Mouse (Mus musculus) olfactory bulb, adult 2 months (tissue): ENCODE data around the gene Olfr1220. TPM values are rescaled to one million over a fixed set of nuclear protein-coding genes. Genes with fewer than 3 reads are reported as not detected.

ENCODE experiments used
- H3K27ac ChIP-seq: fragments of 200-500 bp; 2 replicates; pipeline ENCODE4 v1.5.1; 2012; ENCODE audit warnings: low read depth, low read length; ENCODE audit not compliant: insufficient read depth
- H3K4me1 ChIP-seq: fragments of 200-500 bp; 2 replicates; pipeline ENCODE4 v1.6.1; 2012; ENCODE audit warnings: low read length; ENCODE audit not compliant: control insufficient read depth, insufficient read depth
- H3K4me3 ChIP-seq: fragments of 200-500 bp; 2 replicates; pipeline ENCODE4 v1.5.1; 2012; ENCODE audit warnings: mild to moderate bottlenecking, low read depth, low read length, moderate library complexity; ENCODE audit not compliant: insufficient read depth
- CTCF ChIP-seq: fragments of 200-500 bp; IDR thresholded peaks from 2 replicates; pipeline ENCODE4 v1.5.1; 2012; ENCODE audit warnings: low read depth, mild to moderate bottlenecking, low read length, moderate library complexity; ENCODE audit not compliant: insufficient read depth
- POLR2A ChIP-seq: fragments of 200-500 bp; IDR thresholded peaks from 2 replicates; pipeline ENCODE4 v1.6.1; 2012; ENCODE audit warnings: mild to moderate bottlenecking, low read depth, low read length, moderate library complexity; ENCODE audit not compliant: insufficient read depth
- WGBS: fragments of 180-500 bp; shearing (Covaris S2); methylation state at CpG from one replicate; pipeline ENCODE4 v1.1.7; 2018; 5-methylcytosine and 5-hydroxymethylcytosine counted together
- polyA plus RNA-seq: library from polyadenylated mRNA; stranded (reverse); fragments of >200 nt; gene quantifications from 2 replicates; pipeline ENCODE4 v1.2.4, GENCODE M21; 2012; ENCODE audit warnings: low replicate concordance; ENCODE audit not compliant: missing spikeins, insufficient read depth, insufficient read length

Gene Olfr1220
- polyA plus RNA-seq, result not detected in 2 replicates

DNA sequence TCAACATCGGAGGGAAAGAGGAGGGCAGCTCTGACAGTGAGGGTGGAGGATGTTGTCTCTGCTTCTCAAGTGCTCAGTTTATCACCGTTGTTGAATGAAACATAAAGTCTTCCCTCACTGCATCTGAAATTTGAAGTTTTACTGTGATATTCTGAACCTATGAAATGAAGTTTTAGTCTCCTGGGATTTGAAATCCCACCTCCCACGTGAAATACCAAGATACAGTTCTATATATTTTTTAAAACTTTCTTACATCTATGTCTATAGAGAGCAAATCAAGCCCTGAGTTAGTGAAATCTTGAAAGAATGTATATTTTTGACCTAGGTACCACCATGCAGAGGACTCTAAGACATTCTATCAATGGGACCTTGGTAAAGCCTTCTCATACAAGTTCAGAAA, at the start of gene Olfr1220:
Olfr1220 (minus strand) TSS at position 101 of the 400 bp plus-strand sequence.
- TF ChIP-seq CTCF, result no peak
- no peak for TF ChIP-seq POLR2A
- no peak within 1 kb of the TSS for H3K4me3 ChIP-seq
- 78% methylated on average over 3 of the region's 3 CpGs for WGBS
- no peaks in the 10 kb centered on the region for H3K4me1 ChIP-seq
- no peak within 1 kb of the TSS for H3K27ac ChIP-seq

- Histone ChIP-seq H3K4me1 (no peaks in the 10 kb centered on the region), H3K27ac (no peak within 1 kb of the TSS), H3K4me3 (no peak within 1 kb of the TSS)
- TF ChIP-seq POLR2A (no peak), CTCF (no peak)
- WGBS, result 68% methylated on average over 1 of the region's 1 CpGs
Measured at GRCm38 (mm10) chr2:89151460-89151859, 44.8 kb upstream of the Olfr1220 start, which contains the start of gene Olfr1223. Gene Olfr1223 (minus strand): TSS chr2:89151560.

DNA sequence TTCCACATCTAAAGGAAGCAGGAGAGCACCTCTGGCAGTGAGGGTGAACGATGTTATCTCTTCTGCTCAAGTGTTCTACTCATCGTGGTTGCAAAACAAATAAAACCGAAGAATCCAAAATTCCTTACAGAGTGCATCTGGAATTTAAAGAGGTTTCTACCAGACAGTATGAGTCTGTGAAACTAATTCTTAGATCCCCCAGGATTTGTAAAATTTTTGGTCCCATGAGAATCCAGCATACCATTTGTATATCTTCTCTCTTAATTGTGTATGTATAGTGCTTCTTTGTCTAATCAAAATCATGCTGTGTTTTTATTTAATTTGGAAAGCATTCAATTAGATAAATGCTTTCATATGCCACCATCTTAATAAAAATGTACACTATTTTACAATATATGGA, 26.3 kb upstream of the Olfr1220 start, which contains the start of gene Olfr1222:
Olfr1222 (minus strand) TSS at position 101 of the 400 bp plus-strand sequence.
- Histone ChIP-seq H3K4me3 (no peak within 1 kb of the TSS), H3K4me1 (no peaks in the 10 kb centered on the region), H3K27ac (no peak within 1 kb of the TSS)
- WGBS, result 88% methylated on average over 3 of the region's 3 CpGs
- TF ChIP-seq CTCF (no peak), POLR2A (no peak)

- Histone ChIP-seq H3K4me1 (no peaks in the 10 kb centered on the region), H3K4me3 (no peak within 1 kb of the TSS), H3K27ac (no peak within 1 kb of the TSS)
- no peak for TF ChIP-seq POLR2A
- no peak for TF ChIP-seq CTCF
- 85% methylated on average over 2 of the region's 2 CpGs for WGBS
Measured at GRCm38 (mm10) chr2:89117183-89117582, 10.5 kb upstream of the Olfr1220 start, which contains the start of gene Olfr1221. Gene Olfr1221 (minus strand): TSS chr2:89117283.

GRCm38 (mm10) chr2:89105651-89106050, 984 bp downstream of the Olfr1220 start:
- TF ChIP-seq CTCF, result no peak
- TF ChIP-seq POLR2A, result no peak
- no peaks in the 10 kb centered on the region for H3K4me1 ChIP-seq
- no peak overlapping the region for H3K4me3 ChIP-seq
- no peak overlapping the region for H3K27ac ChIP-seq

GRCm38 (mm10) chr2:89093848-89094247, 12.8 kb downstream of the Olfr1220 start:
- H3K4me3 ChIP-seq, result no peak overlapping the region
- 100% methylated on average over 1 of the region's 1 CpGs for WGBS
- no peak for TF ChIP-seq POLR2A
- no peak for TF ChIP-seq CTCF
- no peaks in the 10 kb centered on the region for H3K4me1 ChIP-seq
- no peak overlapping the region for H3K27ac ChIP-seq

DNA sequence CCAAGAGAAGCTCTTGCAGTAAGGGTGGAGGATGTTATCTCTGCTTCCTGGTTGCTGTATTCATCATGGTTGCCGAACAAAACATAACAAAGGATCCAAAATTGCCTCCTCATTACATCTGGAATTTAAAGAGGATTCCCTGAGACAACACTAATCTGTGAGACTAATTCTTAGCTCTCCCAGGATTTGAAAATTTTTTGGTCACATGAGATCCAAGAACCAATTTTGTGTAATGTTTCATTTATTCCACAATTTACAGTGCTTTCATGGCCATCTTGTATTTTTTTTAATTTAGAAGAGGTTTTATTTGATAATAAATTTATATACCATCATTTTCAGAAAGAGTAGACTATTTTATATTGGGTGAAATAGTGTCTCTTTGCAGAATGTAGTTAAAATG, 23.2 kb downstream of the Olfr1220 start, which contains the start of gene Olfr1219:
Olfr1219 (minus strand) TSS at position 101 of the 400 bp plus-strand sequence.
- no peak for TF ChIP-seq CTCF
- TF ChIP-seq POLR2A, result no peak
- 58% methylated on average over 1 of the region's 1 CpGs for WGBS
- H3K4me3 ChIP-seq, result no peak within 1 kb of the TSS

GRCm38 (mm10) chr2:89081487-89081886, 25.1 kb downstream of the Olfr1220 start:
- Histone ChIP-seq H3K27ac (no peak overlapping the region), H3K4me1 (no peaks in the 10 kb centered on the region), H3K4me3 (no peak overlapping the region)
- no peak for TF ChIP-seq POLR2A
- no peak for TF ChIP-seq CTCF

More for the DNA sequence above, 23.2 kb downstream of the Olfr1220 start, which contains the start of gene Olfr1219:
- H3K4me1 ChIP-seq, result no peaks in the 10 kb centered on the region
- no peak within 1 kb of the TSS for H3K27ac ChIP-seq

- H3K4me3 ChIP-seq, result no peak within 1 kb of the TSS
- TF ChIP-seq POLR2A (no peak), CTCF (no peak)
- H3K27ac ChIP-seq, result no peak within 1 kb of the TSS
- no peaks in the 10 kb centered on the region for H3K4me1 ChIP-seq
Measured at GRCm38 (mm10) chr2:89061087-89061486, 45.5 kb downstream of the Olfr1220 start, which contains the start of gene Olfr1218. Gene Olfr1218 (minus strand): TSS chr2:89061187.

Other genes with a start within 250 kb of the Olfr1220 start
- gene Olfr1206, start 243.6 kb downstream of the Olfr1220 start, polyA plus RNA-seq, result not detected in 2 replicates
- not detected in 2 replicates for gene Olfr1208, start 204.5 kb downstream of the Olfr1220 start, polyA plus RNA-seq
- gene Olfr1209, start 191.7 kb downstream of the Olfr1220 start, polyA plus RNA-seq, result not detected in 2 replicates
- not detected in 2 replicates for gene Olfr1211, start 168.7 kb downstream of the Olfr1220 start, polyA plus RNA-seq
- gene Olfr1212, start 152.9 kb downstream of the Olfr1220 start, polyA plus RNA-seq, result not detected in 2 replicates
- gene Gm13762, start 126.6 kb downstream of the Olfr1220 start, polyA plus RNA-seq, result not detected in 2 replicates
- gene Olfr1214, start 114.2 kb downstream of the Olfr1220 start, polyA plus RNA-seq, result not detected in 2 replicates
- not detected in 2 replicates for gene Olfr1215, start 99.9 kb downstream of the Olfr1220 start, polyA plus RNA-seq
- gene Olfr1216, start 88.5 kb downstream of the Olfr1220 start, polyA plus RNA-seq, result not detected in 2 replicates
- not detected in 2 replicates for gene Olfr1217, start 74.8 kb downstream of the Olfr1220 start, polyA plus RNA-seq
- not detected in 2 replicates for gene Olfr1218, start 45.6 kb downstream of the Olfr1220 start, polyA plus RNA-seq
- not detected in 2 replicates for gene Olfr1219, start 23.3 kb downstream of the Olfr1220 start, polyA plus RNA-seq
- not detected in 2 replicates for gene Olfr1221, start 10.4 kb upstream of the Olfr1220 start, polyA plus RNA-seq
- gene Olfr1222, start 26.2 kb upstream of the Olfr1220 start, polyA plus RNA-seq, result not detected in 2 replicates
- gene Olfr1223, start 44.7 kb upstream of the Olfr1220 start, polyA plus RNA-seq, result not detected in 2 replicates
- not detected in 2 replicates for gene Olfr1224-ps1, start 57.3 kb upstream of the Olfr1220 start, polyA plus RNA-seq
- not detected in 2 replicates for gene Olfr1225, start 67.8 kb upstream of the Olfr1220 start, polyA plus RNA-seq
- not detected in 2 replicates for gene Olfr1226, start 93.2 kb upstream of the Olfr1220 start, polyA plus RNA-seq
- not detected in 2 replicates for gene Olfr1228, start 147.2 kb upstream of the Olfr1220 start, polyA plus RNA-seq
- not detected in 2 replicates for gene Olfr1229, start 181.2 kb upstream of the Olfr1220 start, polyA plus RNA-seq
- not detected in 2 replicates for gene Olfr1230, start 190.4 kb upstream of the Olfr1220 start, polyA plus RNA-seq
- not detected in 2 replicates for gene Olfr1231, start 200.2 kb upstream of the Olfr1220 start, polyA plus RNA-seq
- not detected in 2 replicates for gene Olfr1232, start 222.8 kb upstream of the Olfr1220 start, polyA plus RNA-seq
- gene Olfr1233, start 235.6 kb upstream of the Olfr1220 start, polyA plus RNA-seq, result not detected in 2 replicates